Mouse (Mus musculus) embryonic facial prominence, embryonic 14.5 days (tissue): ENCODE results near the gene Glt8d1. TPM values are rescaled to one million over a fixed set of nuclear protein-coding genes. Genes with fewer than 3 reads are reported as not detected.

ENCODE experiments used
- ATAC-seq: fragments of 200-750 bp; cut with Nextera tagmentation; 2 replicates; pipeline ENCODE4 v1.8.0; 2017; ENCODE audit warnings: low read depth, moderate number of reproducible peaks, moderate TSS enrichment
- DNase-seq: peaks from one replicate; pipeline ENCODE4 v3.0.0-alpha.2; 2015; ENCODE audit warnings: low spot score
- H3K27ac ChIP-seq: fragments of 300-500 bp; sonication (generic); replicated peaks from 2 replicates; pipeline ENCODE4 v1.5.1; 2014; ENCODE audit warnings: low read depth, mild to moderate bottlenecking, low read length, moderate library complexity
- H3K27me3 ChIP-seq: fragments of 300-500 bp; sonication (generic); replicated peaks from 2 replicates; pipeline ENCODE4 v1.6.1; 2014; ENCODE audit warnings: low read length; ENCODE audit not compliant: control insufficient read depth, insufficient read depth
- H3K36me3 ChIP-seq: fragments of 300-500 bp; sonication (generic); 2 replicates; pipeline ENCODE4 v1.6.1; 2014; ENCODE audit warnings: low read length, mixed read lengths; ENCODE audit not compliant: control insufficient read depth, insufficient read depth
- H3K4me1 ChIP-seq: fragments of 300-500 bp; sonication (generic); 2 replicates; pipeline ENCODE4 v1.6.1; 2014; ENCODE audit warnings: antibody characterized with exemption, low read length; ENCODE audit not compliant: control insufficient read depth, insufficient read depth
- H3K4me2 ChIP-seq: fragments of 300-500 bp; sonication (generic); 2 replicates; pipeline ENCODE4 v1.6.1; 2014; ENCODE audit warnings: low read depth, mild to moderate bottlenecking, low read length, moderate library complexity, mixed read lengths
- H3K4me3 ChIP-seq: fragments of 300-500 bp; sonication (generic); 2 replicates; pipeline ENCODE4 v1.5.1; 2014; ENCODE audit warnings: low read depth, mild to moderate bottlenecking, low read length
- H3K9ac ChIP-seq: fragments of 300-500 bp; sonication (generic); 2 replicates; pipeline ENCODE4 v1.6.1; 2014; ENCODE audit warnings: low read depth, mild to moderate bottlenecking, low read length, moderate library complexity, mixed read lengths
- H3K9me3 ChIP-seq: fragments of 300-500 bp; sonication (generic); 2 replicates; pipeline ENCODE4 v1.6.1; 2016; ENCODE audit warnings: low read length; ENCODE audit not compliant: control insufficient read depth
- WGBS: fragments of 180-500 bp; shearing (Covaris S2); extraction: QIAGEN DNeasy Blood & Tissue Kit; methylation state at CpG from one replicate; pipeline ENCODE4 v1.1.7; 2014; 5-methylcytosine and 5-hydroxymethylcytosine counted together
- polyA plus RNA-seq: library from polyadenylated mRNA; unstranded; fragments of >200 nt; fragmentation: Nextera tagmentation; extraction: Ambion mirVana; gene quantifications from 2 replicates; pipeline ENCODE4 v1.2.1, GENCODE M21; 2014

Glt8d1 gene
- polyA plus RNA-seq, 1 experiment from 2014 or later: 74.2 TPM

DNA sequence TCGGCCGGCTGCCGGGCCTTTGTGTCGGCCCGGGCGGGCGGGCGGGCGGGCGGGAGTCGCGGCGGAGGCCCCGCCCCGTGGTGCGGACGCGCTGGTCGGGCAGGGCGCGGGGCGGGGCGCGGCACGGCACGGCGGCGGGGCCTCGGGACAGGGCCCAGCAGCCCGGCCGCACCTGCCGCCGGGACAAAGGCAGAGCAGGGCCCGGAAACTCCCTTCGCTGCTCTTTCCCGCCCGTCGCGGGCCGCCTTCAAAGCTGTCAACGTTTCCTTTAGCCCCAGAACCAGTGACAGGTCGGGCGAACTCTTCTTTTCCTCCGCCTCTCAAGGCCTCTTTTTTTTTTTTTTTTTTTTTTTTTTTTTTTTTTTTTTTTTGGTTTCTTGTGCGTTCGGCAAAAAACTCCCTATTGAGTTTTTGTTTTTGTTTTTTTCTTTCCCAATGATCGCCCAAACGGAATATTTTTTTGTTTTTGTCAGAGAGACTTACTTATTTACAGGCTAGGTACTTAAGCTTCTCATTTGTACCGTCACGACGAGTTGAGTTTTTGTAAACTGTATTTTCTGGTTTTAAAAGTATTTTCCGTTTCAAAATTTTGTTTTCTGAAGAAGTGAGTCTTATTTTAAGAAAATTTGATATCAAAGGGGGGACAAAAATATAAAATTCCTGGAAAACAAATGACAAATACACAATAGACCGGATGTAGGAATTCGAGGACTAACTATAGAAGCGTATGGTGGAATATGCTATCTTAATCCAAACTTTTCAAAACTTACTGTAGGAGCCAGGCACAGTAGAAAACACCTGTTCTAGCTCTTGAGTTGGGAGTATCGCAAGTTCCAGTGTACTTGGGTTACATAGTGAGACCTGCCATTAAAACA is 18.4 kb downstream of the Glt8d1 start:
- Histone ChIP-seq H3K27me3 (no peaks in the 10 kb centered on the region), H3K36me3 (peaks cover 51% of the 10 kb centered on the region), H3K27ac (peak overlapping the region; percentile 98), H3K9ac (peak overlapping the region; percentile 93), H3K4me2 (peak overlapping the region; percentile 69), H3K4me1 (peaks cover 18% of the 10 kb centered on the region), H3K9me3 (no peaks in the 10 kb centered on the region), H3K4me3 (peak overlapping the region; percentile 70)
- 5% methylated on average over 22 of the region's 56 CpGs for WGBS
- peak; percentile 94 for ATAC-seq
- DNase-seq: peak; percentile 91

DNA sequence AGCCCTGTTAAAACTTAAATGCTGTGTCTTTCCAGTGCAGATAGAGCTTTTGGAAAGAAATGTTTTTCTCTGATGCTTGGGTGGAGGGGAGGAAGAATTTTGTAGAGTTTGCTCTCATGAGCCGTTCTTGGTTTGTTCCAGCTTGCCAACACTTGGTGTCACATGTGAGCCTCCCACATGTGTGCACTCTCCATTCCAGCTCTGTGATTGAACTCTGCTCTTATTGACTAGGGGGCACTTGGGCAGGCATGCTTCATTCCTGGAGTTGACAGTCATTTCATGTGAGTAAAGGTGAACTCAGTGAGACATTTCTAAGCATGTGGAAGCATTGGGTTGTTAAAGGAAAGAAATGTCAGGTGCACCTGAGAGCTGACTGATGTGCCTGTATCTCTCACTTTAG is 21.4 kb downstream of the Glt8d1 start:
- Histone ChIP-seq H3K27ac (no peak overlapping the region), H3K4me2 (no peak overlapping the region), H3K27me3 (no peaks in the 10 kb centered on the region), H3K4me1 (peaks cover 15% of the 10 kb centered on the region), H3K9ac (no peak overlapping the region), H3K36me3 (peaks cover 51% of the 10 kb centered on the region), H3K4me3 (no peak overlapping the region), H3K9me3 (no peaks in the 10 kb centered on the region)
- DNase-seq (no peak), ATAC-seq (no peak)
- whole genome bisulfite sequencing: 57% methylated on average over 1 of the region's 1 CpGs

DNA sequence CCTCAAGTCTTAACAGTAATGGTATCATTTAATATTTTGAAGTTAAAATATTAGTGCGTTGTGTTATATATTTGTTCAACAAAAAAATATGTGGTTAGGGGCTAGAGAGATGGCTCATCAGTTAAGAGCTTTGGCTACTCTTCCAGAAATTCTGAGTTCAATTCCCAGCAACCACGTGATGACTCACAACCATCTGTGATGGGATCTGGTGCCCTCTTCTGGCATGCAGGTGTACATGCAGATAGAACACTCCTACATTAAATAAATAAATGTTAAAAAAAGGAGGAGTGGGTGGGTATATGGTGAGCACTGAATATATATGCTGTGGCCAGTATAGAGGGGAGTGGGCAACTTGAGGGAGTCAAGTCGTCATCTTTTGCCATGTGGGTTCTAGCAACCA is 24.6 kb downstream of the Glt8d1 start:
- DNase-seq: no peak
- WGBS: 81% methylated on average over 3 of the region's 3 CpGs
- peaks cover 75% of the 10 kb centered on the region for H3K36me3 ChIP-seq

DNA sequence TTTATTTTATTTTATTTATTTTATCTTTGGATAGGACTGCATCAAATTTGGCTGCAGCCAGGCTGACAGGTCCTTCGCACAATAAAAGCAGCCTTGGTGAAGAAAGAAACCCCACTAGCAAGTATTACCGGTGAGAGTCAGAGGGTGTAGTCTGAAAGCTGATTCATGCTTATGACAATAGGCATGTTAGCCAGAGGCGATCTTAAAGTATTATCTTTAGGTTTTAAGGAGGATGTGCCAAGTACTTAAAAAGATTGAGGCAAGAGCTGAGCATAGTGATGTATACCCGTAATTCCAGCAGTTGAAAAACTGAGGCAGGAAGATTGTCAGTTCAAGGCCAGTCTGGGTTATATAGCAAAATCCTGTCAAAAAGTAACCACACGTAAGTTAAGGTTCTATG is 44.1 kb downstream of the Glt8d1 start:
- Histone ChIP-seq H3K9ac (no peak overlapping the region), H3K4me3 (no peak overlapping the region), H3K27me3 (no peaks in the 10 kb centered on the region), H3K4me2 (no peak overlapping the region), H3K27ac (no peak overlapping the region), H3K9me3 (no peaks in the 10 kb centered on the region), H3K36me3 (peaks cover 78% of the 10 kb centered on the region), H3K4me1 (no peaks in the 10 kb centered on the region)
- DNase-seq: no peak
- 94% methylated on average over 5 of the region's 5 CpGs for whole genome bisulfite sequencing
- ATAC-seq: no peak

More for the DNA sequence above, 24.6 kb downstream of the Glt8d1 start:
- Histone ChIP-seq H3K27ac (no peak overlapping the region), H3K4me3 (no peak overlapping the region), H3K4me2 (no peak overlapping the region), H3K9ac (no peak overlapping the region), H3K4me1 (peaks cover under 1% of the 10 kb centered on the region; the same call in 1 of the 2 replicates), H3K9me3 (no peaks in the 10 kb centered on the region), H3K27me3 (no peaks in the 10 kb centered on the region)
- ATAC-seq: no peak

DNA sequence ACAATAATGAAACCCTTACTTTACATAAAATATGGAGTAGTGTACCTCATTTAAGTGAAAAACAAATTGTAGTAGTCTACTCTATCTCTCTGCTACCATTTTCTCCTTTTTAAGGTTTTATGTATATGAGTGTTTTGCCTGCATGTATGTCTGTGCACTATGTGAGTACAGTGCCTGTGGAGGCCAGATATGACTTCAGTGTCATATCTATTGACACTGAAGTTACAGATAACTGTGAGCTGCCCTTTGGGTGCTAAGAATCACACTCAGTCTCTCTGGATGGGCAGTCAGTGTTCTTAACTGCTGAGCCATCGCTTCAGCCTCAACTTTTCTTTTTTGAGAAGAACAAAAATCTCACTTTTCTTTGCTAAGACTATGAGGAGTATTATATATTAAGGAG is 44.6 kb downstream of the Glt8d1 start:
- no peak for ATAC-seq

More for the DNA sequence above, 44.6 kb downstream of the Glt8d1 start:
- Histone ChIP-seq H3K27me3 (no peaks in the 10 kb centered on the region), H3K36me3 (peaks cover 79% of the 10 kb centered on the region), H3K4me2 (no peak overlapping the region), H3K4me1 (no peaks in the 10 kb centered on the region), H3K27ac (no peak overlapping the region), H3K4me3 (no peak overlapping the region), H3K9ac (no peak overlapping the region), H3K9me3 (no peaks in the 10 kb centered on the region)
- no peak for DNase-seq
- WGBS: 94% methylated on average over 1 of the region's 1 CpGs

Other genes starting within 250 kb of the Glt8d1 start
- gene Tmem110, start 175.8 kb upstream of the Glt8d1 start, polyA plus RNA-seq: 28.2 and 28.3 TPM in 2 replicates
- gene Mustn1, start 122.2 kb upstream of the Glt8d1 start, polyA plus RNA-seq: 37.2 and 43.6 TPM in 2 replicates
- gene Itih4, start 114.9 kb upstream of the Glt8d1 start, polyA plus RNA-seq: 0.10 TPM in 1 of 2 replicates, not detected in the other
- 0.33 and 0.39 TPM in 2 replicates for gene Itih3, start 77.6 kb upstream of the Glt8d1 start, polyA plus RNA-seq
- not detected in 2 replicates for gene Itih1, start 58.1 kb upstream of the Glt8d1 start, polyA plus RNA-seq
- 9.8 and 9.9 TPM in 2 replicates for gene Nek4, start 50.0 kb upstream of the Glt8d1 start, polyA plus RNA-seq
- 455 and 472 TPM in 2 replicates for gene Spcs1, start 272 bp downstream of the Glt8d1 start, polyA plus RNA-seq
- gene Pbrm1, start 17.7 kb downstream of the Glt8d1 start, polyA plus RNA-seq: 84.6 and 96.5 TPM in 2 replicates
- 107 and 109 TPM in 2 replicates for gene Gnl3, start 17.8 kb downstream of the Glt8d1 start, polyA plus RNA-seq
- gene Smim4, start 127.6 kb downstream of the Glt8d1 start, polyA plus RNA-seq: 62.3 and 64.8 TPM in 2 replicates
- 362 and 371 TPM in 2 replicates for gene Nt5dc2, start 129.7 kb downstream of the Glt8d1 start, polyA plus RNA-seq
- gene Stab1, start 167.2 kb downstream of the Glt8d1 start, polyA plus RNA-seq: 69.4 and 76.1 TPM in 2 replicates
- gene Tnnc1, start 206.9 kb downstream of the Glt8d1 start, polyA plus RNA-seq: 546 and 580 TPM in 2 replicates
- gene Nisch, start 215.5 kb downstream of the Glt8d1 start, polyA plus RNA-seq: 296 and 339 TPM in 2 replicates
- 0.51 and 0.54 TPM in 2 replicates for gene Sema3g, start 216.5 kb downstream of the Glt8d1 start, polyA plus RNA-seq
- gene Phf7, start 249.9 kb downstream of the Glt8d1 start, polyA plus RNA-seq: 10.0 and 12.8 TPM in 2 replicates